Mouse (Mus musculus): ENCODE data around the gene Hmgcl.

Gene Hmgcl

DNA sequence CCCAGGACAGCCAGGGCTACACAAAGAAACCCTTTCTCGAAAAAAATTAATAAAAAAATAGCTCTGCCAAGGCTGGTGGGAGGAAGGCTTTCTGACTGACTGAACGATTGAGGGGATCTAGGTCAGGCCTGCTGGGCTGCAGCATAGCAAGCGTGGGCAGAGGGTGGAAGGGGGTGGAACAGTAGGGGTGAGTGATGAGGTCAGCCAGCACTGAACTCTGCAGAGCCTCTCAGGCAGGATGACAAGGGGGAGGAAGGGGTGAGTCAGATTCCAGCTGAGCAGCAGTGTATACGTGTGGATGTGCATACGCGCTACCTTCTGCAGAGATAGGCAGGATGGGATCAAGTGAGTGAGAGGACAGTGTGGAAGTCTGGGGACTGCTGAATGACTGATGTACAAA is 3.7 kb downstream of the Hmgcl start:
- in situ Hi-C loops (cut with MboI; ENCODE audit: low pct_unique_long_range_greater_than_20kb in 1 of 2, low sequenced_read_pairs in 2 of 2, unreplicated experiment in 1 of 2): loop anchor here in 1 of 2 experiments (10.0 kb wide), 1 partner anchor 135 kb away; no protein-coding TSS in a partner anchor

- in situ Hi-C loops (cut with MboI; ENCODE audit: low pct_unique_long_range_greater_than_20kb in 1 of 2, low sequenced_read_pairs in 2 of 2, unreplicated experiment in 1 of 2): no loop called here
Measured at GRCm38 (mm10) chr4:135950365-135950764, 4.1 kb downstream of the Hmgcl start.

DNA sequence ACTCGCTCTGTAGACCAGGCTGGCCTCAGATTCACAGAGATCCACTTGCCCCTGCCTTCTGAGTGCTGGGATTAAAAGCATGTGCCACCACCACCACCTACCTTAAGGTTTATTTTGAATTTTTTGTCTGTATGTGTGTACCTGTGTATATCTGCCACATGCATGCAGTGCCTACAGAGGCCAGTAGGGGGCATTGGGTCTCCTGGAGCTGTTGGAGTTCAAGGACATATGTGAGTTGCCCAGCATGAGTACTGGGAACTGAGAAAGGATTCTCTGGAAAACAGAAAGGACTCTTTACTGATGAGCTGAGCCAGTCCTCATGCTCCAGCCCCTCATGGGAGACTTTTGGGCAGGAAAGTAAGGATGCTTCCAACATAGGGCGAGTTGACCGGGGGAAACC is 5.3 kb downstream of the Hmgcl start:
- in situ Hi-C loops (cut with MboI; ENCODE audit: low pct_unique_long_range_greater_than_20kb in 1 of 2, low sequenced_read_pairs in 2 of 2, unreplicated experiment in 1 of 2): no loop called here

GRCm38 (mm10) chr4:135953179-135953578 is 6.9 kb downstream of the Hmgcl start:
- in situ Hi-C loops (cut with MboI; ENCODE audit: low pct_unique_long_range_greater_than_20kb in 1 of 2, low sequenced_read_pairs in 2 of 2, unreplicated experiment in 1 of 2): no loop called here

DNA sequence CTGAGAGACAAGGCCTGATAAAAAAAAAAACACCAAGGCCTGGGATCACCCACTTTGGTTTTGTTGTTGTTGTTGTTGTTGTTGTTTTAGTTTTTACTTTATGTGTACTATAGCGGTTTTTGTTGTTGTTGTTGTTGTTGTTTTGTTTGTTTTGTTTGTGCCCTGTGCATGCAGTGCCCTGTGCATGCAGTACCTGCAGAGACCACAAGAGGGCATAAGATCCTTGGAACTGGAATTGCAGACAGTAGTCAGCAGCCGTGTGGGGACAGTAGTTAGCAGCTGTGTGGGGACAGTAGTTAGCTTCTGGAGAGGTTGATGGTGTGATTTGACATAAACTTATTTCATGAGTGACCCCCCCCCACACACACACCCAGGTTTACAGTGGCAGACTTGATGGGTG is 8.0 kb downstream of the Hmgcl start:
- in situ Hi-C loops (cut with MboI; ENCODE audit: low pct_unique_long_range_greater_than_20kb in 1 of 2, low sequenced_read_pairs in 2 of 2, unreplicated experiment in 1 of 2): no loop called here

DNA sequence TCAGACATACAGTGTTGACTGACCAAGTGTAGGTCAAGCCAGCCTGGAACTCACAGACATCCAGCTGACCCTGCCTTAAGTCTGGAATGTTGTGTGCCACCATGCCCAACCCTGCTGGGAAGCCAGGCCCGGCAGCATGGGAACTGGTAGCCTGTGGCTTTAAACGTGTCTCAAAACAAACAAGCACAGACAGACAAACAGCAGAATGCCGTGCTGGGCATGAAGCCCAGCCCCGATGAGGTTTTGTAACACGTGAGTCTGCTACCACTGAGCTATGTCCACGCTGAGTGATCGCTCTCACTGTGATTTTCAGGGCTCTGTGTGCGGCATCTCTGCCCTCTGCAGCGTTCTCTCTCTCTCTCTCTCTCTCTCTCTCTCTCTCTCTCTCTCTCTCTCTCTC is 9.6 kb downstream of the Hmgcl start:
- in situ Hi-C loops (cut with MboI; ENCODE audit: low pct_unique_long_range_greater_than_20kb in 1 of 2, low sequenced_read_pairs in 2 of 2, unreplicated experiment in 1 of 2): no loop called here

- in situ Hi-C loops (cut with MboI; ENCODE audit: low pct_unique_long_range_greater_than_20kb in 1 of 2, low sequenced_read_pairs in 2 of 2, unreplicated experiment in 1 of 2): no loop called here
Measured at GRCm38 (mm10) chr4:135958354-135958753, 12.1 kb downstream of the Hmgcl start.

- in situ Hi-C loops (cut with MboI; ENCODE audit: low pct_unique_long_range_greater_than_20kb in 1 of 2, low sequenced_read_pairs in 2 of 2, unreplicated experiment in 1 of 2): no loop called here
Measured at GRCm38 (mm10) chr4:135960717-135961116, 14.5 kb downstream of the Hmgcl start.

- in situ Hi-C loops (cut with MboI; ENCODE audit: low pct_unique_long_range_greater_than_20kb in 1 of 2, low sequenced_read_pairs in 2 of 2, unreplicated experiment in 1 of 2): no loop called here
Measured at GRCm38 (mm10) chr4:135961709-135962108, 15.5 kb downstream of the Hmgcl start.

- in situ Hi-C loops (cut with MboI; ENCODE audit: low pct_unique_long_range_greater_than_20kb in 1 of 2, low sequenced_read_pairs in 2 of 2, unreplicated experiment in 1 of 2): no loop called here
Measured at GRCm38 (mm10) chr4:135962198-135962597, 15.9 kb downstream of the Hmgcl start.

- in situ Hi-C loops (cut with MboI; ENCODE audit: low pct_unique_long_range_greater_than_20kb in 1 of 2, low sequenced_read_pairs in 2 of 2, unreplicated experiment in 1 of 2): no loop called here
Measured at GRCm38 (mm10) chr4:135962946-135963345, 16.7 kb downstream of the Hmgcl start.

GRCm38 (mm10) chr4:135963457-135964193 is 17.4 kb downstream of the Hmgcl start, which contains the start of gene Gale:
Gene Gale (plus strand): TSS chr4:135963727.
- in situ Hi-C loops (cut with MboI; ENCODE audit: low pct_unique_long_range_greater_than_20kb in 1 of 2, low sequenced_read_pairs in 2 of 2, unreplicated experiment in 1 of 2): no loop called here

- in situ Hi-C loops (cut with MboI; ENCODE audit: low pct_unique_long_range_greater_than_20kb in 1 of 2, low sequenced_read_pairs in 2 of 2, unreplicated experiment in 1 of 2): no loop called here
Measured at GRCm38 (mm10) chr4:135964426-135964825, 18.2 kb downstream of the Hmgcl start.

DNA sequence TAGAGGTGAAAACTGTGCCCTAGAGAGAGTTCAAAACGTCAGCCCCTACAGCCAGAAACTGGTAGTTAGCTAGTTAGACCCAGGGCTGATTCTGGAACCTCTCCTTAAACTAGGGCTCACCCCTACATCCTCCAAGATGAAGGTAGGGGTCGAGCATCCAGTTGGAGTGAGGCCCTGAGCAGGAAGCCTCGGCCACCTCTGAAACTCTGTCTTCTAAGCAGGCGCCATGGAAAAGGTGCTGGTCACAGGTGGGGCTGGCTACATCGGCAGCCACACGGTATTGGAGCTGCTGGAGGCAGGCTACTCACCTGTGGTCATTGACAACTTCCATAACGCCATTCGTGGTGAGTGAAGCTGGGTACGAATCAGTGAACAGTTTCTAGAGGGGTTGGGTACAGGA is 18.9 kb downstream of the Hmgcl start:
- in situ Hi-C loops (cut with MboI; ENCODE audit: low pct_unique_long_range_greater_than_20kb in 1 of 2, low sequenced_read_pairs in 2 of 2, unreplicated experiment in 1 of 2): no loop called here

DNA sequence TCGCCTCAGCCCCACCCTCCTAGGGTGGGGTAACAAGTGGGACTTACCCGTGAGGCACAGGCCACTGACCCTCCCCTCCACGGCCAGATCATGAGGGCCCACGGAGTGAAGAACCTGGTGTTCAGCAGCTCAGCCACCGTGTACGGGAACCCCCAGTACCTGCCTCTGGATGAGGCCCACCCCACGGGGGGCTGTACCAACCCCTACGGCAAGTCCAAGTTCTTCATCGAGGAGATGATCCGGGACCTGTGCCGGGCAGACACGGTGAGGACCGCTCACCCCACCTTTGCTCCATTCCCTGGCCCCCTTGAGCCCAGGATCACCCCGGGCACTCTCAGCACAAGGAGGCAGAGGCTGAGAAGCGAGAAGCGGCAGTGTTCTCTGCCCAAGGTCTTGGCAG is 20.0 kb downstream of the Hmgcl start:
- in situ Hi-C loops (cut with MboI; ENCODE audit: low pct_unique_long_range_greater_than_20kb in 1 of 2, low sequenced_read_pairs in 2 of 2, unreplicated experiment in 1 of 2): no loop called here

GRCm38 (mm10) chr4:135967086-135967760 is 21.0 kb downstream of the Hmgcl start:
- in situ Hi-C loops (cut with MboI; ENCODE audit: low pct_unique_long_range_greater_than_20kb in 1 of 2, low sequenced_read_pairs in 2 of 2, unreplicated experiment in 1 of 2): no loop called here

- in situ Hi-C loops (cut with MboI; ENCODE audit: low pct_unique_long_range_greater_than_20kb in 1 of 2, low sequenced_read_pairs in 2 of 2, unreplicated experiment in 1 of 2): no loop called here
Measured at GRCm38 (mm10) chr4:135968271-135968869, 22.1 kb downstream of the Hmgcl start.

GRCm38 (mm10) chr4:135969070-135969750 is 23.0 kb downstream of the Hmgcl start:
- in situ Hi-C loops (cut with MboI; ENCODE audit: low pct_unique_long_range_greater_than_20kb in 1 of 2, low sequenced_read_pairs in 2 of 2, unreplicated experiment in 1 of 2): no loop called here

- in situ Hi-C loops (cut with MboI; ENCODE audit: low pct_unique_long_range_greater_than_20kb in 1 of 2, low sequenced_read_pairs in 2 of 2, unreplicated experiment in 1 of 2): no loop called here
Measured at GRCm38 (mm10) chr4:135970585-135970984, 24.3 kb downstream of the Hmgcl start.

All from mouse embryonic stem cell (cell line).